ENCODE assay signal across 8 mouse cellular contexts in genomic region chr2:158339948-158340564, GRCm38 (mm10). TPM values are rescaled to one million over a fixed set of nuclear protein-coding genes. Genes with fewer than 3 reads are reported as not detected.
DNase-seq lines count a peak whose midpoint lies in the region; ATAC-seq lines count a peak whose summit lies in the region.

No protein-coding gene starts in this region.

- ATAC-seq in heart, embryonic 12.5 days (ENCODE audit: insufficient number of reproducible peaks, low FRiP score): no peak
- ATAC-seq in forebrain, embryonic 16.5 days: peak; percentile 67; the same call in 1 of the 2 replicates

- no peak overlapping the region for H3K4me3 ChIP-seq in heart, embryonic 12.5 days
- no peak overlapping the region for H3K4me3 ChIP-seq in forebrain, embryonic 16.5 days (replicated peaks; ENCODE audit: low read length)

- 38% methylated on average over 11 of the region's 11 CpGs for WGBS in heart, embryonic 12.5 days
- 32% methylated on average over 11 of the region's 11 CpGs for WGBS in forebrain, embryonic 16.5 days

- no peaks in the 10 kb centered on the region for H3K4me1 ChIP-seq in heart, embryonic 12.5 days (replicated peaks)
- peaks cover 3% of the 10 kb centered on the region; the same call in 1 of the 2 replicates for H3K4me1 ChIP-seq in forebrain, embryonic 16.5 days (replicated peaks; ENCODE audit: control insufficient read depth, insufficient read depth, low read length)

- 0 out of 2 replicates have a peak, but pooled peaks cover 5% of the 10 kb centered on the region for H3K27me3 ChIP-seq in heart, embryonic 12.5 days (replicated peaks)
- H3K27me3 ChIP-seq in forebrain, embryonic 16.5 days (replicated peaks; ENCODE audit: control insufficient read depth, insufficient read depth, low read length): no peaks in the 10 kb centered on the region
- no peaks in the 10 kb centered on the region for H3K27me3 ChIP-seq in splenic B cell, adult 2 months (ENCODE audit: control insufficient read depth, insufficient read depth, low read length, poor library complexity, severe bottlenecking)

- no peaks in the 10 kb centered on the region for H3K36me3 ChIP-seq in heart, embryonic 12.5 days
- H3K36me3 ChIP-seq in forebrain, embryonic 16.5 days (ENCODE audit: control insufficient read depth, insufficient read depth): no peaks in the 10 kb centered on the region
- no peaks in the 10 kb centered on the region for H3K36me3 ChIP-seq in splenic B cell, adult 2 months (ENCODE audit: control insufficient read depth, insufficient read depth, low read length, poor library complexity, severe bottlenecking)

- no peak overlapping the region for H3K4me2 ChIP-seq in heart, embryonic 12.5 days
- no peak overlapping the region for H3K4me2 ChIP-seq in forebrain, embryonic 16.5 days (ENCODE audit: low read length)

- no peak overlapping the region for H3K9ac ChIP-seq in heart, embryonic 12.5 days
- no peak overlapping the region for H3K9ac ChIP-seq in forebrain, embryonic 16.5 days (replicated peaks; ENCODE audit: low read depth, low read length)

- peak; percentile 28 for DNase-seq in heart, adult 8-10 months (ENCODE audit: low spot score)
- DNase-seq in CD4-positive, CD25-positive, alpha-beta regulatory T cell, adult 2 months (ENCODE audit: low read depth, low spot score): peak; percentile 85
- peak; percentile 38 for DNase-seq in c-Kit-positive CD71-positive TER-119-negative erythroid progenitor cells, embryonic 14.5 days (ENCODE audit: low read depth)
- peak; percentile 76 to 78 for DNase-seq in layer of hippocampus, postnatal 10 days (ENCODE audit: low spot score in 2 of 2)
- DNase-seq in mesoderm, embryonic 11.5 days (ENCODE audit: low read depth, low spot score): peak; percentile 67
- DNase-seq in splenic B cell, adult 2 months (ENCODE audit: low read depth, low spot score): peak; percentile 62

- no peak overlapping the region for H3K27ac ChIP-seq in heart, embryonic 12.5 days (ENCODE audit: poor library complexity, severe bottlenecking)
- H3K27ac ChIP-seq in forebrain, embryonic 16.5 days (ENCODE audit: low read length): no peak overlapping the region; the same call in 1 of the 2 replicates

- H3K9me3 ChIP-seq in heart, embryonic 12.5 days (replicated peaks): no peaks in the 10 kb centered on the region
- no peaks in the 10 kb centered on the region for H3K9me3 ChIP-seq in forebrain, embryonic 16.5 days (ENCODE audit: control insufficient read depth, low read length)

RNA-seq across cellular contexts. Expression of gene Lbp, which starts 33.8 kb away (rescaled TPM):
- 1 to 10 TPM; 3.7 to 7.8 (median 5.6) TPM for total RNA-seq in heart, adult 8-10 months (2022)
- polyA plus RNA-seq in heart, embryonic 12.5 days (2016; fragmentation: Nextera tagmentation; extraction: Ambion mirVana): 12.3 and 13.3 TPM in 2 replicates
- 2.4 and 3.2 TPM in 2 replicates for polyA plus RNA-seq in forebrain, embryonic 16.5 days (2015; fragmentation: Nextera tagmentation; extraction: Ambion mirVana)
- total RNA-seq in layer of hippocampus, postnatal 10 days (2021): 1 to 10 TPM; 2.6 to 4.3 TPM

RNA-seq across cellular contexts. Expression of gene Snhg11, which starts 35.4 kb away (rescaled TPM):
- total RNA-seq in heart, adult 8-10 months (2022): under 1 TPM; 0.19 to 0.47 (median 0.25) TPM
- polyA plus RNA-seq in heart, embryonic 12.5 days (2016; fragmentation: Nextera tagmentation; extraction: Ambion mirVana): 0.55 and 1.1 TPM in 2 replicates
- polyA plus RNA-seq in forebrain, embryonic 16.5 days (2015; fragmentation: Nextera tagmentation; extraction: Ambion mirVana): 49.7 and 217 TPM in 2 replicates
- total RNA-seq in layer of hippocampus, postnatal 10 days (2021): 100 to 1,000 TPM; 459 to 580 TPM

Comparison
In these comparisons a context has a peak if more than half of its experiments do, and no peak if none do; other contexts are left out.
1. DNase-seq: peak in every context shown above with its lines; median percentile 85 in CD4-positive, CD25-positive, alpha-beta regulatory T cell, adult 2 months; 77 in layer of hippocampus, postnatal 10 days; 67 in mesoderm, embryonic 11.5 days; 62 in splenic B cell, adult 2 months; 38 in c-Kit-positive CD71-positive TER-119-negative erythroid progenitor cells, embryonic 14.5 days; 28 in heart, adult 8-10 months.
2. RNA of gene Snhg11, which starts 35.4 kb away (total RNA-seq): 459 to 580 TPM in layer of hippocampus, postnatal 10 days; 0.19 to 0.47 TPM in heart, adult 8-10 months; every median in the first group is over 100 times any median in the second.